Mouse (Mus musculus) forebrain, embryonic 13.5 days (tissue): Measurements from ENCODE around the gene Trcg1. TPM values are rescaled to one million over a fixed set of nuclear protein-coding genes. Genes with fewer than 3 reads are reported as not detected.
"Not testable (repeated sequence)": the region's sequence is repeated elsewhere in the genome, so short reads cannot be mapped to it uniquely, and the experiment has no call there.

Experiments used
- ATAC-seq: fragments of 200-750 bp; cut with Nextera tagmentation; 2 replicates; pipeline ENCODE4 v1.8.0; 2017
- H3K27ac ChIP-seq: fragments of 300-500 bp; sonication (generic); 2 replicates; pipeline ENCODE4 v1.5.1; 2015; ENCODE audit warnings: inconsistent platforms, mild to moderate bottlenecking, moderate library complexity
- H3K27me3 ChIP-seq: fragments of 300-500 bp; sonication (generic); 2 replicates; pipeline ENCODE4 v1.6.1; 2015; ENCODE audit warnings: mild to moderate bottlenecking, inconsistent platforms
- H3K36me3 ChIP-seq: fragments of 300-500 bp; sonication (generic); 2 replicates; pipeline ENCODE4 v1.6.1; 2015; ENCODE audit warnings: mild to moderate bottlenecking, inconsistent platforms; ENCODE audit not compliant: poor library complexity, severe bottlenecking
- H3K4me1 ChIP-seq: fragments of 300-500 bp; sonication (generic); 2 replicates; pipeline ENCODE4 v1.6.1; 2015; ENCODE audit warnings: inconsistent platforms
- H3K4me2 ChIP-seq: fragments of 300-500 bp; sonication (generic); 2 replicates; pipeline ENCODE4 v1.6.1; 2015; ENCODE audit warnings: inconsistent platforms, mild to moderate bottlenecking, moderate library complexity
- H3K4me3 ChIP-seq: fragments of 300-500 bp; sonication (generic); 2 replicates; pipeline ENCODE4 v1.5.1; 2015; ENCODE audit warnings: mild to moderate bottlenecking, inconsistent platforms
- H3K9ac ChIP-seq: fragments of 300-500 bp; sonication (generic); 2 replicates; pipeline ENCODE4 v1.6.1; 2015; ENCODE audit warnings: mild to moderate bottlenecking, inconsistent platforms
- H3K9me3 ChIP-seq: fragments of 300-500 bp; sonication (generic); replicated peaks from 2 replicates; pipeline ENCODE4 v1.6.1; 2016; ENCODE audit warnings: inconsistent platforms
- WGBS: fragments of 180-500 bp; shearing (Covaris S2); methylation state at CpG from one replicate; pipeline ENCODE4 v1.1.7; 2015; 5-methylcytosine and 5-hydroxymethylcytosine counted together
- polyA plus RNA-seq: library from polyadenylated mRNA; unstranded; fragments of >200 nt; fragmentation: Nextera tagmentation; extraction: Ambion mirVana; gene quantifications from 2 replicates; pipeline ENCODE4 v1.2.1, GENCODE M21; 2015

Gene Trcg1
- polyA plus RNA-seq, 1 experiment from 2014 or later: not detected

GRCm38 (mm10) chr9:57223341-57223740, 13.0 kb upstream of the Trcg1 start:
- H3K27me3 ChIP-seq: no peaks in the 10 kb centered on the region
- no peak overlapping the region for H3K4me2 ChIP-seq
- H3K9me3 ChIP-seq: no peaks in the 10 kb centered on the region
- H3K4me1 ChIP-seq: no peaks in the 10 kb centered on the region
- no peak for ATAC-seq
- no peak overlapping the region for H3K9ac ChIP-seq
- H3K4me3 ChIP-seq: no peak overlapping the region
- H3K27ac ChIP-seq: no peak overlapping the region
- no peaks in the 10 kb centered on the region for H3K36me3 ChIP-seq

GRCm38 (mm10) chr9:57225780-57226627, 10.4 kb upstream of the Trcg1 start:
- ATAC-seq: no peak
- 87% methylated on average over 13 of the region's 13 CpGs for WGBS
- Histone ChIP-seq H3K36me3 (no peaks in the 10 kb centered on the region), H3K4me2 (no peak overlapping the region), H3K4me3 (no peak overlapping the region), H3K27ac (no peak overlapping the region), H3K9ac (no peak overlapping the region), H3K27me3 (no peaks in the 10 kb centered on the region), H3K4me1 (no peaks in the 10 kb centered on the region), H3K9me3 (no peaks in the 10 kb centered on the region)

- not testable (repeated sequence) for H3K9ac ChIP-seq
- 87% methylated on average over 6 of the region's 6 CpGs for WGBS
Measured at GRCm38 (mm10) chr9:57226628-57227122, 9.7 kb upstream of the Trcg1 start.

GRCm38 (mm10) chr9:57227203-57227602, 9.2 kb upstream of the Trcg1 start:
- no peak overlapping the region for H3K9ac ChIP-seq
- no peaks in the 10 kb centered on the region for H3K27me3 ChIP-seq
- no peak for ATAC-seq
- no peak overlapping the region for H3K4me2 ChIP-seq
- no peak overlapping the region for H3K4me3 ChIP-seq
- H3K27ac ChIP-seq: no peak overlapping the region
- no peaks in the 10 kb centered on the region for H3K36me3 ChIP-seq
- 64% methylated on average over 5 of the region's 5 CpGs for WGBS
- no peaks in the 10 kb centered on the region for H3K4me1 ChIP-seq
- H3K9me3 ChIP-seq: no peaks in the 10 kb centered on the region

More at GRCm38 (mm10) chr9:57226628-57227122, 9.7 kb upstream of the Trcg1 start:
- H3K36me3 ChIP-seq, H3K27me3 ChIP-seq, H3K27ac ChIP-seq, H3K4me1 ChIP-seq, H3K4me3 ChIP-seq, H3K4me2 ChIP-seq, ATAC-seq, H3K9me3 ChIP-seq: not testable (repeated sequence)

GRCm38 (mm10) chr9:57228186-57228585, 8.2 kb upstream of the Trcg1 start:
- no peak for ATAC-seq
- WGBS: 84% methylated on average over 4 of the region's 4 CpGs

GRCm38 (mm10) chr9:57229726-57230125, 6.6 kb upstream of the Trcg1 start:
- no peak overlapping the region for H3K27ac ChIP-seq
- H3K9ac ChIP-seq: no peak overlapping the region
- H3K9me3 ChIP-seq: no peaks in the 10 kb centered on the region
- H3K4me2 ChIP-seq: no peak overlapping the region
- H3K27me3 ChIP-seq: no peaks in the 10 kb centered on the region
- H3K4me3 ChIP-seq: no peak overlapping the region
- WGBS: 90% methylated on average over 4 of the region's 4 CpGs
- no peaks in the 10 kb centered on the region for H3K4me1 ChIP-seq
- ATAC-seq: no peak
- H3K36me3 ChIP-seq: no peaks in the 10 kb centered on the region

More at GRCm38 (mm10) chr9:57228186-57228585, 8.2 kb upstream of the Trcg1 start:
- Histone ChIP-seq H3K36me3 (no peaks in the 10 kb centered on the region), H3K9ac (no peak overlapping the region), H3K4me1 (no peaks in the 10 kb centered on the region), H3K27me3 (no peaks in the 10 kb centered on the region), H3K4me2 (no peak overlapping the region), H3K9me3 (no peaks in the 10 kb centered on the region), H3K4me3 (no peak overlapping the region), H3K27ac (no peak overlapping the region)

GRCm38 (mm10) chr9:57230146-57230783, 6.1 kb upstream of the Trcg1 start:
- no peaks in the 10 kb centered on the region for H3K4me1 ChIP-seq
- H3K36me3 ChIP-seq: no peaks in the 10 kb centered on the region
- WGBS: 70% methylated on average over 9 of the region's 9 CpGs
- H3K27me3 ChIP-seq: no peaks in the 10 kb centered on the region
- H3K4me3 ChIP-seq: no peak overlapping the region
- no peaks in the 10 kb centered on the region for H3K9me3 ChIP-seq
- H3K4me2 ChIP-seq: no peak overlapping the region
- no peak overlapping the region for H3K27ac ChIP-seq
- H3K9ac ChIP-seq: no peak overlapping the region
- ATAC-seq: no peak

- Histone ChIP-seq H3K27me3 (no peaks in the 10 kb centered on the region), H3K9ac (no peak overlapping the region), H3K4me2 (no peak overlapping the region), H3K4me3 (no peak overlapping the region), H3K4me1 (no peaks in the 10 kb centered on the region), H3K27ac (no peak overlapping the region), H3K9me3 (no peaks in the 10 kb centered on the region), H3K36me3 (no peaks in the 10 kb centered on the region)
- no peak for ATAC-seq
- WGBS: 76% methylated on average over 8 of the region's 8 CpGs
Measured at GRCm38 (mm10) chr9:57231536-57232255, 4.7 kb upstream of the Trcg1 start.

- Histone ChIP-seq H3K27me3 (no peaks in the 10 kb centered on the region), H3K27ac (no peak overlapping the region), H3K9ac (no peak overlapping the region), H3K4me1 (no peaks in the 10 kb centered on the region), H3K9me3 (no peaks in the 10 kb centered on the region), H3K36me3 (no peaks in the 10 kb centered on the region), H3K4me2 (no peak overlapping the region), H3K4me3 (no peak overlapping the region)
- 90% methylated on average over 5 of the region's 5 CpGs for WGBS
- ATAC-seq: no peak
Measured at GRCm38 (mm10) chr9:57232341-57232940, 3.9 kb upstream of the Trcg1 start.

- WGBS: 84% methylated on average over 6 of the region's 6 CpGs
Measured at GRCm38 (mm10) chr9:57233142-57233541, 3.2 kb upstream of the Trcg1 start.

GRCm38 (mm10) chr9:57233767-57234166, 2.6 kb upstream of the Trcg1 start:
- H3K9ac ChIP-seq: no peak overlapping the region
- H3K27me3 ChIP-seq: no peaks in the 10 kb centered on the region
- no peak overlapping the region for H3K4me2 ChIP-seq
- H3K4me1 ChIP-seq: no peaks in the 10 kb centered on the region
- ATAC-seq: no peak
- no peaks in the 10 kb centered on the region for H3K36me3 ChIP-seq
- no peak overlapping the region for H3K4me3 ChIP-seq
- no peak overlapping the region for H3K27ac ChIP-seq
- no peaks in the 10 kb centered on the region for H3K9me3 ChIP-seq
- 89% methylated on average over 3 of the region's 3 CpGs for WGBS

More at GRCm38 (mm10) chr9:57233142-57233541, 3.2 kb upstream of the Trcg1 start:
- no peaks in the 10 kb centered on the region for H3K36me3 ChIP-seq
- H3K4me1 ChIP-seq: no peaks in the 10 kb centered on the region
- no peak overlapping the region for H3K9ac ChIP-seq
- no peaks in the 10 kb centered on the region for H3K27me3 ChIP-seq
- no peak for ATAC-seq
- H3K4me3 ChIP-seq: no peak overlapping the region
- H3K27ac ChIP-seq: no peak overlapping the region
- H3K9me3 ChIP-seq: no peaks in the 10 kb centered on the region
- H3K4me2 ChIP-seq: no peak overlapping the region

GRCm38 (mm10) chr9:57237705-57238104, 1.3 kb downstream of the Trcg1 start:
- H3K4me2 ChIP-seq: no peak overlapping the region
- WGBS: 83% methylated on average over 5 of the region's 5 CpGs
- ATAC-seq: no peak

More at GRCm38 (mm10) chr9:57237705-57238104, 1.3 kb downstream of the Trcg1 start:
- Histone ChIP-seq H3K4me3 (no peak overlapping the region), H3K36me3 (no peaks in the 10 kb centered on the region), H3K9ac (no peak overlapping the region), H3K27me3 (no peaks in the 10 kb centered on the region), H3K9me3 (no peaks in the 10 kb centered on the region), H3K27ac (no peak overlapping the region), H3K4me1 (no peaks in the 10 kb centered on the region)
